Mouse (Mus musculus): ENCODE results near the gene Vasn.

Gene Vasn

DNA sequence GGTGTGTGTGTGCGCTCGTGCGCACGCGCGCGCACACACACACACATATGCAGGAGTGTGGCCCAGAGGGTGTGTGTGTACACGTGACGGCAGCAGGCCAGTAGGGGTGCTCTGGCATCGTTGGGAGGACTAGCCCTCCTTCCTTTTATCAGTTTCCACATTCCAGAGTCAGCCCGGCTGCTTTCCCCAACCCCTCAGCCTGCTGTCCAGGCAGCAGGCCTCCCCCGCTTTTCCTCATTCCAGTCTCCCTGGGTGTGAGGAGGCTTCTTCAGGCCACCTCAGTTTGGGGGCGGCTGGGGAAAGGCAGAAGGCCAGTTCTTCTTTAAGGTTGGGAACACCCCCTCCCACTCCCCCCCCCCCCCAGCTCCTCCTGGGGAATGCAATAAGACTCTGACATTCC, 2.4 kb downstream of the Vasn start:
- DNase-seq (ENCODE audit: inconsistent ontology term), result peak; percentile 90

DNA sequence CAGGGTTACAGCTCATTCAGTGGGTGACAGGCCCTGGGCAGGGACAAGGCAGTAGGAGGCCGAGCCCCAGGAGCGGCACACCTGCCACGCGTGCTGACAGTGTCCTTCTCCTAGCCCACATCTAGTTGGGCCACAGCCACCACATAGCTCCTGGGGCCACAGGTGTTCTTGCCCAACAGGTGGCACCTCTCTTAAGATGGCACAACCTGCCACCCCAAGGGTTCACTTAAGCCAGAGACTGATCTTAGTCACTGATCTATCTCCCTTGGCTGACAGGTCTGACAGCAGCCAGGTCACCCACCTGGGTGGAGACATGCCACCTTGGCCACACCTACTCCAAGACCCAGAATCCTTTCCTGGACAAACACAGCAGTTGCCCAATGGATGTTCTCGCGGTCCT, 3.2 kb downstream of the Vasn start:
- no peak for DNase-seq (ENCODE audit: inconsistent ontology term)

DNA sequence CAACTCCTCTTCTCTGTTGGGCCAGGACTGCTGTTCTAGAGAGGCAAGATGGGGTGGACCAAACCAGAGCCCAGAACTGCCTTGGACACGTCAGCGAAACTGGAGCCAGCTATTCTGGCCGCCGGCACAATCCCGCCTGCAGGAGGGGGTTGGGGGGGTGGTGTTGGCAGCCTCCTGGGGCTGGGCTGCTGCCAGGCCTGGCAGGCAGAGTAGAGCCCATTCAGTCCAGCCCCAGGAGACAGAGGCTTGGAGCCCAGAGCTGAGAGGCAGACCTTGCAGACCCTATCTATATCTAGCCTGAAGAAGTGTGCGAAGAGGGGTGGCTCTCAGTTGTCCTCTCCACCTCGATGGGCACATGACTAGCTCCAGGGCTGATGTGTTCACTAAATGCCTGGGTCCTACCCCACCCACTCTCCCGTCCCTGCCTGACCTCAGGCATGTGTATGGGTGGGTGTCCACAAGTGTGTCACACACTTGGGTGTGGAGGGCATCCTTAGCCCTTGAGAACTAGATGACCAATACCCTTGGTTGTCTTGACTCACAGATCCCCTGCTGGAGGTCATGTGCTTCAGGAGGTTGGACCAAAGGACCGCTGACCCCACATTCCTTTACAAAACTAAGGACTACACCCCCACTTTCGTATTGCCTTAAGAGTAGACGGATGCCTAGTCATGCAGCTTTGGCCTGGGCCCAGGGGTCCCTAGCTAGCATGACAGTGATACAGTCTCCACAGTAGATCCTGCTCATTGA, 4.1 kb downstream of the Vasn start:
- peak; percentile 96 for DNase-seq (ENCODE audit: inconsistent ontology term)

DNA sequence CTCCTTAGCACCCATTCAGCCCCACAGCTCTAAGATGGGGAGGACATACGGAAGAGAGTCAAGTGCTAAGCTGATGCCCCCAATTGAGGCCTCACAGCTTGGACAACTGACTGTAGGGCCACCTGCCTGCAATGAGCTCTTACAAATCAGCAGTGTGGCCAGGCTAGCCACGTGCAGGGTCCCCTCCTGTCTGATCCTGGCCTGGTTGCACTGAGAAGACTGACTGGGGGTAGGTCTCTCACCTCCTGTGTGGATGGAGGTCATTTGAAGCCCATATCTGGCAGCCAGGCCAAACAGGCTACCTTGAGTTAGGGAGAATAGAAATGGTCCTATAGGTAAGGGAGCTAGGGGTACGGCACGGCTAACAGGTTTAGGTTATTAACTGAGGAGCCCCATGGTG, 6.1 kb downstream of the Vasn start:
- no peak for DNase-seq (ENCODE audit: inconsistent ontology term)

DNA sequence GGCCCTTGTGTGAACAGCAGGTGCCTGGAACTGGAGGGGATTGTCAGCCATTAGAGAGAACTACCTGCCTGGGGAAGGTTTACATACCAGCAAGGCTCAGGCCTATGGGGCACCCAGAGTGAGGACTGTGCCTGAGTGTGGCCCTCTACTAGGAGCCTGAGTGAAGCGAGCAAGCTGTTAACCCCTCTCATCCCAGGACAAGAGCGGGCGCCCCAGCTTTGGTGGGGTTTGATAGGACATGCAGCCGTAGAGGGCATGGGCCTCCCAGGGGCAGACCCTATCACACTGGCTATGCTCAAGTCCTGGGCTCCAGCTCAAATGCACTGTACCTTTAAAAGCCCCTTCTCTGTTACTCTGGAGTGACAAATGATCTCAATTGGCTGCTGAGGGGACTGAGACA, 7.1 kb downstream of the Vasn start:
- DNase-seq (ENCODE audit: inconsistent ontology term), result no peak

DNA sequence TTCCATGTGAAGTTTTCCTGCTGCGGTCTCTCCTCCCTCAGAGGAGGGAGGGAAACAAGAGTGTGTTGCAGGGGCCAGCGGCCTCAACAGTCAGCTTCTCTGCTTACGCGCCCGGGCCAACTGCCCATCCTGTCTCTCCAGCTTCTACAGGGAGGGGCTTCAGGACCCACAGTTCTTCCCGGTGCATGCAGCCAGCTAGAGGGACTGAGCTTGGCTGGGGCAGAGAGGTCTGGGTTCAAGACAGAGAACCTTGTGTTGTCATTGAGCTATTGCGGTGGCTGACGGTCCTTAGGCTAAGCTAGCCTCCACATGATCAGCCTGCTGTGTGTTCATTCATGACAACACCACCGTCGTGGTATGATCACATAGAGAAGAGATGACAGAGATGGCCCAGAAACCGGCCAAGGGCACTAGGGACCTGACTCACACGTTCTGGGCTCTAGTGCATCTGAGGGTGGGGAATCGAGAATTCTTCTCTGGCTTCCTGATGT, 8.0 kb downstream of the Vasn start:
- DNase-seq (ENCODE audit: inconsistent ontology term), result peak; percentile 84

DNA sequence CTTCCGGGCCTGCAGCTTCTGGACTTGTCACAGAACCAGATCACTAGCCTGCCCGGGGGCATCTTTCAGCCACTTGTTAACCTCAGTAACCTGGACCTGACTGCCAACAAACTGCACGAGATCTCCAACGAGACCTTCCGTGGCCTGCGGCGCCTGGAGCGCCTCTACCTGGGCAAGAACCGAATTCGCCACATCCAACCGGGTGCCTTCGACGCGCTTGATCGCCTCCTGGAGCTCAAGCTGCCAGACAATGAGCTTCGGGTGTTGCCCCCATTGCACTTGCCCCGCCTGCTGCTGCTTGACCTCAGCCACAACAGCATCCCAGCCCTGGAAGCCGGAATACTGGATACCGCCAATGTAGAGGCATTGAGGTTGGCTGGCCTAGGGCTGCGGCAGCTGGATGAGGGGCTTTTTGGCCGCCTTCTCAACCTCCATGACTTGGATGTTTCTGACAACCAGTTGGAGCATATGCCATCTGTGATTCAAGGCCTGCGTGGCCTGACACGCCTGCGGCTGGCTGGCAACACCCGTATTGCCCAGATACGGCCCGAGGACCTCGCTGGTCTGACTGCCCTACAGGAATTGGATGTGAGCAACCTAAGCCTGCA, 8.8 kb downstream of the Vasn start:
- DNase-seq (ENCODE audit: inconsistent ontology term), result no peak

DNA sequence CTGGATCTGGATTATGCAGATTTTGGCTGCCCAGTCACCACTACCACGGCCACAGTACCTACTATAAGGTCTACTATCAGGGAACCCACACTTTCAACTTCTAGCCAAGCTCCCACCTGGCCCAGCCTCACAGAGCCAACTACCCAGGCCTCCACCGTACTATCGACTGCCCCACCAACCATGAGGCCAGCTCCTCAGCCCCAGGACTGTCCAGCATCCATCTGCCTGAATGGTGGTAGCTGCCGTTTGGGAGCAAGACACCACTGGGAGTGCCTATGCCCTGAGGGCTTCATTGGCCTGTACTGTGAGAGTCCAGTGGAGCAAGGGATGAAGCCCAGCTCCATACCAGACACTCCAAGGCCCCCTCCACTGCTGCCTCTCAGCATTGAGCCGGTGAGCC, 9.5 kb downstream of the Vasn start:
- no peak for DNase-seq (ENCODE audit: inconsistent ontology term)

DNA sequence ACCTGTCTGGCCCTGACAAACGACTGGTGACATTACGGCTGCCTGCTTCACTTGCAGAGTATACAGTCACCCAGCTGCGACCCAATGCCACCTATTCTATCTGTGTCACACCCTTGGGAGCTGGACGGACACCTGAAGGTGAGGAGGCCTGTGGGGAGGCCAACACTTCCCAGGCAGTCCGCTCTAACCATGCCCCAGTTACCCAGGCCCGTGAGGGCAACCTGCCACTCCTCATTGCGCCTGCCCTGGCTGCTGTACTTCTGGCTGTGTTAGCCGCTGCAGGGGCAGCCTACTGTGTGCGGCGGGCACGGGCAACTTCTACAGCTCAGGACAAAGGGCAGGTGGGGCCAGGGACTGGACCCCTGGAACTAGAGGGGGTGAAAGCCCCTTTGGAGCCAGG, 10.0 kb downstream of the Vasn start:
- no peak for DNase-seq (ENCODE audit: inconsistent ontology term)

DNA sequence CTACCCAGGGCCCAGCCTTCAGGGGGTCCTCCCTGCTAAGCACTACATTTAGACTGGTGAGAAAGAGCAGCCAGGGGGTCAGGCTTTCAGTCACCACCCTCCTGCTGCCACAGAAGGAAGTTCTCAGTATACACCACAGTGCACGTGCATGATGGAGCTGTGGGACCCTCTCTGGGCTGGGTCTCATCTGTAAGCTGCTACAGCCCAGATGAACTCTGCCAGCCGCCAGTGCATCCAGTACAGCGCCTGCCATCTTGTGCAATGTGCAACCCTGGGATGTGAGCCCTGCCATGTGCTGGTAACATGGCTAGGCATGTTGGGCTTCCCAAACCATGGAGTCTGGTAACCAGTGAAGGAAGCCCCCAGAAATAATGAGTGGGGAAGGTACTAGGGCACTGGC, 10.4 kb downstream of the Vasn start:
- DNase-seq (ENCODE audit: inconsistent ontology term), result no peak

DNA sequence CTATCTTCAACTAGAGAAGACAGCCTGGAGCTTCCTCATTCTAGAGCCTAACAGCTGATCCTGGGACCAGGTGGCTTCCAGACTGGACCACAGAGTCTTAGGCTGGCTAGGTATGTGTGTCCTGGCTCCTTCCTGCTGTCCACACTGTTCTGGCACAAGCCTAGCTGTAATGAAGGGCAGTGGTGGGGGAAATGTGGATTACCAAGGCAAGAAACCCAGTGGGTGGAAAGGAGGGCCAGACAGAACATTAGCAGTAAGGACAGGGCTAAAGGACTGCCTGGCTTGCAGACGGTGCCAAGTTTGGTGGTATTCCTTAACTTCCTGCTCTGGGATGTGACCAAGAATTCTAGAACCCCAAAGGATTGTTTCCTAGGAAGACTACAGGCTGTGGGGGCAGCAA, 11.3 kb downstream of the Vasn start:
- DNase-seq (ENCODE audit: inconsistent ontology term), result peak; percentile 4

DNA sequence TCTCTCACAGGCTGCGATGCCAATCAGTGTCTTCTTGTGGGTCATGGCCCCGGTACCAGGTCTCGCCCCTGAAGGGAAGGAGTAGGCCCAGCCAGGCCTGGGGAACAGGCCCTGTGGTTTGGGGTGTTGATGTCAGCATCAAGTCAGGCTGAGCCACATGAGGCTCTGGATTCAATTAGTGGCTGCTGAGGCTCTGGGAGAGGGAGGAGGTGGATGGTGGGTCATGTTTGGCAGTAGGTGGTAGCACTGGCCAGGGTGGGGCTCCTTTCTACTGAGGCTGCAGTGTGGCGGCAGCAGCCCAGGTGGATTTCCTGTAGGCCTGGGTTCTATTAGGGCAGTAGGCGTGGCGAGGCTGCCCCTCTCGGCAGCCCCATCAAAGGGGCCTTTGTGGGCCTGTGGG, 11.9 kb downstream of the Vasn start:
- peak; percentile 32 for DNase-seq (ENCODE audit: inconsistent ontology term)

DNA sequence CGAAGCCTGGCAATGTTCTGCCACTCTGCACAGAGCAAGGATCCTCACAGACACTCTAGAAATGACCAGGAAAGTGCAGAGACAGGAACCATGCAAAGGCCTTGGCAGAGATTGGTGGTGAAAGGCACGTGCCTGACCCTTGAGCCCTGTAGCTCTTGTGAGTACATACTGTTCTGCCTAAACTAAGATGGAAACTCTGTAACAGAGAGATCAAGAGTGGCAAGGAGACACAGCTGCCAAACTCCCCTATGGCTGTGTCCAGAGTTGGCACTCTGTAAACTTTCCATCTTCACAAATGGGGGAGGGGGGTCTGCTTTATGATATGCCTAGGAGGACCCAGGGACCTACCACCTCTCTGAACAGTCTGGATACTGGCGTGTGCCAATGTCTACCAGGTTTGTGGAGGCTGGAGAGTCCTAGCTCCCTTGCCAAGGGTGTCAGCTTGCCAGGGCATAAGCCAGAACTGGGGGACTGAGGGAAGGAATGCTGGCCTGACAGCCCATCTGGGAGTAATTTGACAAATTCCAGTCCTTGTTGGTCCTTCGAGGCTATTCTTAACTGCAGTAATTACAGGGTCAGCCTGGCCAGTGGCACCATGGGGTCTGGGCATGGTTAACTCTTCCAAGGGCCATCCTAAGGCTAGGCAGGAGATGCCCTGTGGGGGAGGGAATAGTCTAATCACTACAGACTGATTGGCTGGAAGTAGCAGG, 13.1 kb downstream of the Vasn start:
- DNase-seq (ENCODE audit: inconsistent ontology term), result peak; percentile 85

DNA sequence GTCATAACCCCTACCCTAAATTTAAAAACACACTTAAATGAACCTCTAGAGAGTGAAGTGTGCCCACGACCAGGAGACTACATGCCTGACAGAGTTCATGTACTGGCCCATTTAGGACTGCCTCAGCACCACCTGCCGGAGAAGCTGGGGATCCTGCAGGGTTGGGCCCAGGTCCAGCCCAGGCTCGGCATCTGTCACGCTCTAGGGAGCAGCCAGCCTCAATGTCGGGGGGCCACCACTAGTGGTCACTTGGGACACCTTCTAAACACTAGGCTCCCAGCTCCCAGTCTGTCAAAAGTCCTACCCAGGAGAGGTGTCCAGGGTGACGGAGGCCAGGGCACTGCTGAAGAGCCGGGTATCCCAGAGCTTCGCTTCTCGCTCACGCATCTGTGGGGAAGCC, 15.0 kb downstream of the Vasn start:
- DNase-seq (ENCODE audit: inconsistent ontology term), result peak; percentile 46

DNA sequence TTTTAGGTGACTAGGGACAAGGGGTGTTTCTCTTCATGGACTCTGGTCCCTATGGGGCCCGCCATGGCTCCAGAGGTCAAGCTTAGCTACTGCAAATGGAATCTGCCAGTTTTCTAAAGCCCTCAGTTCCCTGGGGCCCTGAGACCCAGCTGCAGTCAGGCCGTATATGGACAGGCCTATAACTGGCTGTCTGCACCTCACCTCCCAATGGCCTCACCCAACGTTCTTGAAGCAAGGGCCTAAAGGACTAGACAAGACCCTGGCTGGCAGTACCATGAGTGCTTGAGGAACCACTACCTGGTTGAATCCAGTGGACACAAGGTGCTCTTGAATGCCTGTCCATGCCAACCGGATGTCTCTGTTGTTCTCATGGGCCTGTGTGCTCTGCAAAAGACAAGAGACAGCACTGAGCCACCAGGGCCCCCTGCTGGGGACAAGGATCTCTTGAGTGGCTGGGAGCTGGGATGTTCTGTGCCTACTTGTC, 15.6 kb downstream of the Vasn start:
- peak; percentile 33 for DNase-seq (ENCODE audit: inconsistent ontology term)

DNA sequence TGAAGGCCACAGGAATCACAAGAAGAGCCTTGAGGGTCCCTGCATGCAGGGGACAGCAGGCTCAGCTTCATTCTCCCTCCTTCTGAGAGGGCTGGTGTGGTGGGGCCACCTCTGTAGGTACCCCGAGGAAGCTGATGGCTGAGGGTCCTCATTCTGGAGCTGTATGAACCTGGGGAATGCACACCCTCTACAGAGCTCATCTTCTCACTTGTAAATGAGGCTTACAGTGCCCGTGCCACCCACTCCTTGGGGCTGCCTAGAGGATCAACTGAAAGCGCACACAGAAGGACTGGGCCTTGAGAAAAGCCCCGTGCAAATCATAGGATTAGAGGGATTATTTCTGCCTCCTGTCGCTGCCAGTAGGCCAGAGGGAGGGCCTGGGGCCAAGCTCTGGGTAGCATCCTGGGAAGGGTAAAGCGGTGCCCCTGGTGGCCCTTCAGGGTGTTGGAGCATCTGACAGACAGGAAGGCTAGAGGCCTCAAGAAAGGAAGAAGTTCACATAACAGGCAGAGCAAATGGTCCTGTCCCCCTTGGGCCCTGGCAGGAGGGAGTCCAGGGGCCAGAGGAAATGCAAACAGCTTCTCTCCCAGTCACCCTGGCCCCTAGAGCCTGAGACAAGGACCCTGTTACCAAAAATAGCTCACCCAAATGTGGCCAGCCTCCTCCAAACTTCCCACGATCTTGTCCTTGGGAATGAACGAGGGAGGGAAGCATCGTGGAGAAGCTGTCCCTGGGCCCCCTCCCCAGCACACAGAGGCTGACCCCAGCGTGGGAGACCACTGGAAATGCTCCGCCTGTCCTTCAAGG, 16.2 kb downstream of the Vasn start:
- peak; percentile 48 for DNase-seq (ENCODE audit: inconsistent ontology term)

DNA sequence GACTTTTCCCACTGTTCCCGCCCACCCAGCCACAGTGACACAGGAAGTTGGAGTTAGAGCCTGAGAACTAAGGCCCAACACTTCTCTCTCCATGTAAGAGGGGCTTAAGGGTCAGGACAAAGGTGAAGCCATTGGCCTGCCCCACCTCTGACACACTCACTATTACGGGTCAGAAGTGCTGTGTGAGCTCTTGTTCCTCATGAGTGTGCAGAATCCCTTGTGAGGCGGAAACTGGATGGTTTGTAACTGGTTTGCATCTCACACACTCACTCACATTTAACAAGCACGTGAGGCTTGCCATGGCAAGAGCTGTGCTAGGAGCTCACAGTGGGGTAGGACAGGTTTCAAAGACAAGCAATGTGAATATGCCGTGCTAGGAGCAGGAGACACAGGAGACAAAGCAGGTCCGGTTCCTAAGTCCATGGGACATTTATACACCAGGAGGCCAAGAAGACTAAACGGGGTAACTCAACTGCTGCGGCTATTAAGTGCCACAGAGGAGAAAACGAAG, 16.9 kb downstream of the Vasn start:
- DNase-seq (ENCODE audit: inconsistent ontology term), result no peak

DNA sequence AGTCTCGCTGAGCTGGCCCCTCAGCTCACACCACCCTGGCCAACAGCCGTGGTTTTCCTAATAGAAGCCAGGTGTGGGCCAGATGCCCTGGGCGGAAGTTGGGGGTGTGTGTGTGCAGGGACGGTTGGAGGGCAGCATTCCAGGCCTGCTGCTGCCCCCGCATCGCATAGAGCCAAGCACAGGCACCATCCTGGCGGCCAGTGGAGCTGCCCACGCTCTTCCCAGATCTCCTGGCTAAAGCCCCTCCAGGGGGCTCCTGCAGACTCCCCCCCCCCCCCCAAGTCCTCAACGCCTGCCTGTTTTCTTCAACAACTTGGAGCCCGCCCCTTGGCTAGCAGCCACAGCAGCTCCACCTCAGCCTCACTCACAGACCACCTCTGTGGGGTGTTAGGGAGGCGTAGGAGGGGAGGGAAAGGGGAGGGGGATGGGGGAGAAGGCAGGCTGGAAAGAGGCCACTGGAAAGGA, 19.1 kb downstream of the Vasn start:
- DNase-seq (ENCODE audit: inconsistent ontology term), result peak; percentile 79

DNA sequence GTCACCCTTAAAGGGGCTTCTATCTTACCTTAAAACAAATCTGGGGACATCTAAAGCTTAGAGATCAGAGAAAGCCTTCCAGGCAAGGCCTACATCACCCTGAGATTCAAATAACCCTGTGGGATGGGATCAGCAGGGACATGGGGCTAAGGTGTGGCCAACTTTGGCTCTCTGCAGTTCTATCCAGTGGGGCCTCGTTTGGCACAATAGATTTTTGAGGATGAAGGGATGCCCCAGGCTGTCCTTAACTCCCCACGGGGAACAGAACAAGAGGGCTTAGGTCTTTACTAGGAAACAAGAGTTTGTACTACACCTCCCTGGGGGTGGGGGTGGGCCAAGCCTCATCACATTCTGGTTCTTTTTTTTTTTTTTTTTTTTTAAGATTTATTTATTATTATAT, 19.6 kb downstream of the Vasn start:
- DNase-seq (ENCODE audit: inconsistent ontology term), result no peak

DNA sequence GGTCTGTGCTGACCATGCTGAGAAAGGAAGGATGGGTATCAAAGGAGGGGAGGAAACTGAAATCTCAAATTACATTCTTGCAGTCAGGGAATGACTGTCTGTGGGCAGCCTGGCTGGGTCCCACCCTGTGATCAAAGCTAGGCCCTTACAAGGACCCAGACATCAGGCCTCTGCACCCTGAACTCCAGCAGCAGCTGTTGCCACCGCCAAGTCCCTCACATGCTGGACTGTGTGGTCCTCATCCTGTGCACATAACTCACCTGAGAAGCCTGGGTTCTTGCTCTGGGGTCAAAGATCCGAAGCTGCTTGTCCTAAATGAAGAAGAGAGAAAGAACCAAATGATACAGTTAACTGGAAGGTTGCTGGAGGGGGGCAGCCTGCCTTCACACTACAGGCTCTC, 21.9 kb downstream of the Vasn start:
- DNase-seq (ENCODE audit: inconsistent ontology term), result no peak

DNA sequence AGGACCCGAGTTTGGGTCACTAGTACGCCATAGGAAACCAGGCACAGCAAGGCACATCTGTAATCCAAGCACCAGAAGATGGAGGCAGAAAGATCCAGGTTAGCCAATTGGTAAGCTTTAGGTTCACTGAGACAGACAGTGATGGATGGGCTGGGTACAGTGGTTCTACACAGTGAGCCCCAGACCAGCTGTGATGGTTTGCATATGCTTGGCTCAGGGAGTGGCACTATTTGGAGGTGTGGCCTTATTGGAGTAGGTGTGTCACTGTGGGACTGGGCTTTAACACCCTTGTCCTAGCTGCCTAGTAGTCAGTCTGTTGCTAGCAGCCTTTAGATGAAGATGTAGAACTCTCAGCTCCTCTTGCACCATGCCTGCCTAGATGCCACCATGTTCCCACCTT, 24.1 kb downstream of the Vasn start:
- DNase-seq (ENCODE audit: inconsistent ontology term), result no peak

DNA sequence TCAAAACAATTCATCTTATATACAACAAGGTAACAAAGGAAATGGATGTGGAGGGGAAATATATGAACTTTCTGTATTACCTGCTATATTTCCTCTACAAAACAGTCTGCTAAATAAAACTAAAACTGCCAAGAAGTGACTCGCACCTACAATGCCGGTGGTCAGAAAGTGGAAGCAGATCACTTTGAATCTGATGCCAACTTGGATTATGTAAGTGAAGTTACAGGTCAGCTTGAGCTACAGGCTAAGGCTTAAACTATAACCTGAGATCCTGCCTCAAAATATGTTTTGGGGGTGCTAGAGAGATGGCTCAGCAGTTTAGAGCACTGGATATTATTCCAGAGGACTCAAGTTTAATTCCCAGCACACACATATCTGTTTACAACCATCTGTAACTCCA, 26.0 kb downstream of the Vasn start:
- DNase-seq (ENCODE audit: inconsistent ontology term), result no peak

Measured in Muller cell, postnatal 12 days (primary cell).